Mouse (Mus musculus): ENCODE results near the gene Bloc1s1.

Bloc1s1 gene

DNA sequence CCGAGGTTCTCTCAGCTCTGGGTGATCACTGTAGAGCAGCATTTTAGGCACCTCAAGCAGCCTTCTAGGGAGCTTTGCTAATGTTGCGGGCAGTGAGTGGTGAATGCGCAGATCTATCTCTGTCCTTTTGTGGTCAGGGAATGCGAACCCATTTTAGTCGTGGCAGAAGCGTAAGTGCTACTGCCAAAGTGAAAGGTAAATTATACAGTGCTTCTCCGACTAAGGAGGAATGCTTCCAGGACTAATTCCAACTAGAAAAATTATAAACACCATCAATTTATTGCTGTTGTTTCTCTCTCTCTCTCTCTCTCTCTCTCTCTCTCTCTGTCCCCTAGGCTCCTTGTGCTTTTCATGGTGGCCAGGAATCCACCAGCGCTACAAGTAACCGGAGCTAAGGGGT lies at the start of gene Bloc1s1:
Gene Bloc1s1 (minus strand): TSS at position 101 of the 400 bp plus-strand sequence.
- DNase-seq (ENCODE audit: extremely low read depth, low read depth, low spot score), result no peak

DNA sequence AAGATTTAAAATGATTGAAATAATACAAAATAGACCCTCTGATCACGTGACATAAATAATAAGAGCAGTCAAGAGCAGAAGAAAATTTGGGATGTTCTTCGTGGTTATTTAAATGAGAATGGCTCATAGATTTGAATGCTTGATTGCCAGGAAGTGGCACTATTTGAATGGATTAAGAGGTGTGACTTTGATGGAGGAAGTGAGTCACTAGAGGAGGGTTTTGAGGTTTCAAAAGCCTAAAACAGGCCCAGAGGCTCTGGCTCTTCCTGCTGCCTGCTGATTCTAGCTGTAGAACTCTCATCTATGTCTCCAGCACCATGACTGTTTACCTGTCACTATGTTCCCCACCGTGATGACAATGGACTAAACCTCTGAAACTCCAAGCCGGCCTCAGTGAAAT lies 49.0 kb upstream of the Bloc1s1 start:
- no peak for DNase-seq (ENCODE audit: extremely low read depth, low read depth, low spot score)

DNA sequence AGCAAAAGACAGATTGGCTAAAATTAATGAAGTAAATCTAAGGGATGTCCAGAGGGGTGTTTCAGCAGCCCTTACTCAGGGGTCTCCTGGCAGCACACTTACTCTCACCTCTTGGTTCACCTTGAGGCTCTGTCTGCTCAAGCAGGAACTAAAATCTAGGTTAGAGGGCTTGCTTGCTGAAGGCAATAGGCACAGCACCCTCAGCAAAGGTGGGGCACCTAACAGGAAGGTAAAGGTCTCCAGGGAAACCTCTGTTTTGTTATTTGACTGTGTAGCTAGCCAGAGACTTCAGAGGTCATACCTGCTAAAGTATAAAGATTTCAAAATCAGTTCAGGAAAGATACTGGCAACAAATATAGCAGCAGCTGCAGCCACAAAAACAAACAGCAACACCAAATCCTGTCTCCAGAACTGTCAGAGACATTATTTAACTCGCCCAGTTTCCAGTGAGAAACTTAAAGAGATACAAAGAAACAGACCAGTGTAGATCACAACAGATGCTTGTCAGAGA lies 47.0 kb upstream of the Bloc1s1 start:
- no peak for DNase-seq (ENCODE audit: extremely low read depth, low read depth, low spot score)

DNA sequence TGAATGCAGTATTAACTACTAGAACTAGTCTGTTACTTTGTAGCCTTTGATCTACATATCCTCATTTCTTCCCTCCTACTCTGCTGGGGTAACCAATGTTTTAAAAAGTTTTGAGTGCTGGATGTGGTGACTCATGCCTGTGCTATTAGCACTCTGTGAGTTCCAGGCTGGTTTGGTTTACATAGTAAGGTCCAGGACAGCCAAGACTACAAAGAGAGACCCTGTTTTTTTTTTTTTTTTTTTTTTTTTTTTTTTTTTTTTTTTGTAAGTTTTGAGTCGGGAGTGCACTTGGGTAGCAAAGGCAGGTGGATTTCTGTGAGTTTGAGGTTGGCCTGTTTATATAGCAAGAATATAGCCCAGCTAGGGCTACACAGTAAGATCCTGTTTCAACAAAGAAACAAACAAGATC lies 44.5 kb upstream of the Bloc1s1 start:
- DNase-seq (ENCODE audit: extremely low read depth, low read depth, low spot score), result no peak

DNA sequence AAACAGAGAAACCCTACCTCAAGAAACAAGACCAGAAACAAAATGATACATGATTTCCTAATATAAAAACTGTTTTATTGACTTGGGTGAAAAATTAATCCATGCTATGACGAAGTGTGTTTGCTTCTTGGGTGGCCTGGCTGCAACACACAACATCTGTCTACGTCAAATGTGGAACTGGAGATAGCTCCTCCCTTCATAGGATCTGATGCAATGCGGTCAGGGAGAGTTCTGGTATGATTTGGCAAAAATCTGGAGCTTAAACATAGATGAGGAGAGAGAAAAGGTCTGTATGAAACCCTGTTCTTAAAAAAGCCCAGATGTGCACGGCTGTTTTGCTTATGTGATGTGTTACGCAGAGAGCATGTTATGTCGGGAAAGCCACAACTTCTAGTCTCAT lies 42.0 kb upstream of the Bloc1s1 start:
- no peak for DNase-seq (ENCODE audit: extremely low read depth, low read depth, low spot score)

DNA sequence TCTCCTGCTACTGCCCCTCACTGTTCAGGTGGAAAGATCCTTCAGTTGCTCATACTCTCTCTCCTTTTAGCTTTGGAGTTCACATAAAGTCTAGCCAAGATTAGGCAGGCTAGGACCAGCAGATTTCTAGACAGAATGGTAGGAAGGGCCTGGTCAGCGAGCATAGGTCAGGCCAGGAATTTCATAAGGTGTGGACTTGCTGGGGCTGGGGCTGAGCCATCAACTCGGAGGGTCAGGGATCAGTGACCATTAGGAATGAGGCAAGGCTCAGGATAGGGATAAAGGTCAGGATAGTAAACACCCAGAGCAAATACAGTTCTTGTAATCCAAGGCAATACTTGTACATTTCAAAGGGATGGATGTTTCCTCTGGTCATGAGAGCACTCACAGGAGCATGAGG lies 41.1 kb upstream of the Bloc1s1 start:
- DNase-seq (ENCODE audit: extremely low read depth, low read depth, low spot score), result no peak

DNA sequence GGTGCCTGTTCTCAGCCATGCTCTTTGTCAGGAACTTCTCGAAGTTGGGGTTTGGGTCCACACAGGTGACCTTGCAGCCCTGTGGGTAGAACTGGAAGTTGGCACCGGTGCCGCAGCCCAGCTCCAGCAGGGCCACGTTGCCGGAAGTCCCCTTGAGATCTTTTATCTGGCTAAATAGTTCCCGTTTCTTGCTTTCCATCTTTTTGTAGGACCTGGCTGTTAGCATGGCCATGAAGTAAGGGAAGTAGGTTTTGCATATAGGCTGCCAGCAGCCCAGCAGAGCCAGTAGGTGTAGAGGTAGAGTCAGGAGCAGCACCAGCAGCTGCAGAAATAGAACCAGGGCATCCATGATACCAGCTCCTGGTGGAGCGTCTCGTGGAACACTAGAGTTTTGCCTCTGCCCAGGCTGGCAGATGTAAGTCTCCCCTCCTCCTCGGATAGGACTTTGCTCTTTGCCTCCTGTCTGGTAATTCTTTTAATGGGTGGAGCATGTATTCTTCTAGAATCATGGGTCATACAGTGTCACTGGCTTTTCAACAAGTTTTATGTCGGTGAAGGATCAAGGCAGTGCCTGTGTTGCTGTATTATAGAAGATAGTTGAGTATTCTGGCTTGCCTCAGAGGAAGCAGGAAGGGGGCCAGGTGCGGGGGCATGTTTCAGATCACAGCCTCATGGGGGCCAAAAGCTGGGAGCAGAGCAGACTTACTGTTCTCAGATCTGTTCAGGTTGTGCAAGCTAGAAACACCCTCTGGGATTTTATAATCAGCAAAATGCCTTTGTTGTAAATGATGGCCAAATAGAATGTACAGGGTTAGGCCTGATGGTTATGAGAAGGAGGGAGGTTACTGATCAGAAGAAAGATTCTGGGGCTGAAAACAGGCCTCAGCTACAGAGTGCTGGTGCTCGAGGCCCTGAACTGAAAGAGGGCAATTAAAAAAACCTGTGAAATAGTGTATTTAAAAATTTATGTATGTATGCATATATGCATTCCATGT lies 37.1 kb upstream of the Bloc1s1 start, which contains the start of gene Mettl7b:
Gene Mettl7b (minus strand): TSS at position 399 of the 995 bp plus-strand sequence.
- DNase-seq (ENCODE audit: extremely low read depth, low read depth, low spot score), result peak; percentile 62

DNA sequence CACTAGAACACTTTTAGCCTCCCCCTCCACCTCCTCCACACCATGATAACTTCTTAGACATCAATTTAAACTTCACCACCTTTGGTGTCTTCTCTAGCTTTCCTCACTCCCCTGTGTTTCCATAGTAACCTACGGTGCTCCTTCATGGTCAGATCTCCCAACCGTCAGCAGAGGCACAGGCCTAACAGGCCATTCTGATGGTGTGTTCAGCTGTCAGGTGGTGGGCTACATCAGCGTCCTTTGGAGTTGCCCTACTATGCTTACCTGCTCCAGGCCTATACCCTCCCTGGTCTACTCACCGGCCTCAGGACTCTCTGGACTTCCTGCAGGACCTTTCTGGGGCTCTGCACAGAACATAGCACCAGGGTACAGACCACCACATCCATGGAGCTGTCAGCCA lies 36.3 kb upstream of the Bloc1s1 start:
- DNase-seq (ENCODE audit: extremely low read depth, low read depth, low spot score), result no peak

DNA sequence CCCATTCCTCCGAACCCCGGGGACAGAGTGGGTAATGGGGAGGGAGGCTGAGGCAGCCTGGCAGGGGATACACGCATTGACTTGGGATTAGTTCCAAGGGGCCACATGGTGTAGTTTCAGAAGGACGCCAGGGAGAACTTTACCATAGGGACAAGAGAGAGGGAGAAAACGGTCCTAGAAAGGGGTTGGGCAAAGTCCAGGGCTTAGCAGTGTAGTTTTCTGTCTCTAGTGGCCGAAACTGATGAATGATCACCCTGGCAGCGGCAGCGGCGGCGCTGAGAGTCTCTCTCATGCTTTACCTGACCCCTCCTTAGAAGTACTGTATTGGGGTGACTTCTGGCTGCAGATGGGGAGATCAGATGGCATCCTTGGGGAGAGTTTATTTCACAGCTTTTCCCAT lies 34.5 kb upstream of the Bloc1s1 start:
- DNase-seq (ENCODE audit: extremely low read depth, low read depth, low spot score), result no peak

DNA sequence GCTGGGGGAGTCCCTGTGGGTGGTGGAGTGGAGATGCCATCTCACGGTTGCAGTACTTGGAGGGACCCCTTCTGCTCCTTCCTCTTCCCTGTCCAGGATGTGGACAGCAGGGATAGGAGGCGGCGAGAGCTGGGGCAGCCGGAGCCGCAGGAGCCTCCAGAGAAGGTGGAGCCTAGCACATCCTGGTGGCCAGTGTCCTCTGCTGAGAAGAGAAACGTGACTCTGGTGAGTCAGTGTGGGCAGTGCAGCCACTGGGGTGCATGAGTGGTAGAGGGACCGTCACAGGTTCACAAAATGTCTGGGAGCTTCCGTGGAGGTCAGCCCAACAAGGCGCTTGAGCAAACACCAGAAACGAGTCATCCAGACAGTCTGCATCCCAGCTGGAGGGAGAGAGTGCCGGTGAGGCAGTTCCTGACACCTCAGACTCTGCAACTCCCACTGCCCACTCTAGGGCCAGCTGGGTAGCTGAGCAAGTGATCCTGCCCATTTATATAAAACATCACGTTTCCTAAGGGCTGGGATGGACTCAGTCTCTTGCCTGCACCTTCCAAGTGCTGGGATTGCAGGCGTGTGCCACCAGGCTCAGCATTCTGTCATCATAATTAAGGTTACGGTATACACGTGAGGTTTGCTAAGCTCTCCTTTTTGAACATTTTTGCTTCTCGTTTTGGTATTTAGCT lies 26.5 kb upstream of the Bloc1s1 start:
- no peak for DNase-seq (ENCODE audit: extremely low read depth, low read depth, low spot score)

DNA sequence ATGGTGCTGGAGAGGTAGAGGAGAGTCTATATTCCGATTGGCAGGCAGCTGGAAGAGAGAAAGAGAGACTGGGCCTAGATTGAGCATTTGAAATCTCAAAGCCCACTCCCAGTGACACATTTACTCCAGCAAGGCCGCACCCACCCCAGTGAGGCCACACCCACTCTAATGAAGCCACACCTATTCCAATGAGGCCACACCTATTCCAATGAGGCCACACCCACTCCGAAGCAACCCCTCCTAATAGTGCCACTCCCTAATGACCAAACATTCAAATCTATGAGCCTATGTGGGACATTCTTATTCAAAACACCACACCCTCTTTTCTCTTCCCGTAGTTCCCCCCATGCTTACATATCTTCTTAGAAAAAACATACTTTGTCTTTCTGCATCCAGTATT lies 23.7 kb upstream of the Bloc1s1 start:
- no peak for DNase-seq (ENCODE audit: extremely low read depth, low read depth, low spot score)

DNA sequence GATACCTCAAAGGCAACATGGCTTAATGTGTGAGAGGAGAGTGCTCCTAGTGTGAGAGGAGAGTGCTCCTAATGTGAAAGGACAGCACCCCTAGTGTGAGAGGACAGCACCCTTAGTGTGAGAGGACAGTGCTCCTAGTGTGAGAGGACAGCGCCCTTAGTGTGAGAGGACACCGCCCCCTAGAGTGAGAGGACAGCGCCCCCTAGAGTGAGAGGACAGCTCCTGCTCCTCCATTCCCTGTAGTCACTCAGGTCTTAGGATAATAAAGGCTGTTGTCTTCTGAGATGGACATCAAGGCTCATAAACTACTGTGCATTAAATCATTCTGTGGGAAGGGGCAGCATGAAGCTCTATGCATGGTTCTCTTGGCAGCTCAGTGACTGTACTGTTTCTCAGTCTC lies 21.8 kb upstream of the Bloc1s1 start:
- DNase-seq (ENCODE audit: extremely low read depth, low read depth, low spot score), result no peak

DNA sequence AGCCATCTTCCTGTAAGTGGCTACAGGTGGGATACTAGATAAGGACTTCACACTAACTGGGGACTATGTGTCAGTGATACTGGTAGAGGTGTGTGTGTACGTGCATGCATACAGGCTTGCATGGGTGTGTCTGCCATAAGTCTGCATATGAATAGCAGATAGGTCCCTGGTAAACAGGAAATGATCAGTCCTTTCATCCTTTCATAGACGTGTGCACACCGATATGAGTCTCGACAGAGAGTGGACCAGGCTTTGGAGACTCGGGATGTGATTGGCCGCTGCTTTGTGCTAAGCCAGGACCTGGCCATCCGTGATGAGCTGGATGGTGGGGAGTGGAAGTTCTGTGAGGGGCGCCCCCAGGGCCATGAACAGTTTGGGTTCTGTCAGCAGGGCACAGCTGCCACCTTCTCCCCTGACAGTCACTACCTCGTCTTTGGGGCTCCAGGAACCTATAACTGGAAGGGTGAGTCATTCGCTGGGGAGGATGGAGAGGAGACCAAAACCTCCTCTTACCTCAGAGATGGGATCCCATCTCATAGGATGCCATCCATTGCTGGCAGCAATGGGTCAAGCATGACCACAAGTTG lies 16.7 kb upstream of the Bloc1s1 start:
- no peak for DNase-seq (ENCODE audit: extremely low read depth, low read depth, low spot score)

DNA sequence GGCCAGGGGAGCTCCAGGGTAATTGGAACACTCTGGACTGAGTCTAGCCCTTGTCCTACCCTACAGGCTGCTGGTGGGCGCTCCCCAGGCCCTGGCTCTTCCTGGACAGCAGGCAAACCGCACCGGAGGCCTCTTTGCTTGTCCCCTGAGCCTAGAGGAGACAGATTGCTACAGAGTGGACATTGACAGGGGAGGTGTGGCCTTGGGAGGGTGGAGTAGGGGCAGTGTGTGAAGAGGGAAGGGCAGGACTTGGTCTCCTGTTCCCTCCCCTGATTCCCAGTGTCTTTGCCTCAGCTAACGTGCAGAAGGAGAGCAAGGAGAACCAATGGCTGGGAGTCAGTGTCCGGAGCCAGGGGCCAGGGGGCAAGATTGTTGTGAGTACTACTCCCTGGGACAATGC lies 15.1 kb upstream of the Bloc1s1 start:
- no peak for DNase-seq (ENCODE audit: extremely low read depth, low read depth, low spot score)

DNA sequence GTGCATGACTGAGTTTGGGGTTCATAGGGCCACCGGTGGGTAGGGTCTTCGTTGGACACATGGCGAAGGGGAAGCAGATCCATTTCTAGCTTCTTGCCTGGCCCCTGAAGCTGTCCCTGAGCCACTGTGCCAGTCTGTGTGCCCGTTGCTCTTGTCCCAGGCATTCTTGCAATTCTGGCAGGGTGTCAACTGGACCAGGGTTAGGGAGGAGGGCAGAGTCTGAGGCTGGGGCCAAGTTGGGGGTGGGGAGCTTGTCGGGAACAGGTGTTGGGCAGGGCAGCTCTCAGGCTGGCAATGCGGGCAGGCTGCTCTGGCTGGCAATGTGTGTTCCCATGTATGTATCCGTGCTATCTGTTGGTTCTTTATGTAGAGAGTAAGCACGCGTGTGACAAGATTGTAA lies 14.6 kb upstream of the Bloc1s1 start:
- peak; percentile 49 for DNase-seq (ENCODE audit: extremely low read depth, low read depth, low spot score)

DNA sequence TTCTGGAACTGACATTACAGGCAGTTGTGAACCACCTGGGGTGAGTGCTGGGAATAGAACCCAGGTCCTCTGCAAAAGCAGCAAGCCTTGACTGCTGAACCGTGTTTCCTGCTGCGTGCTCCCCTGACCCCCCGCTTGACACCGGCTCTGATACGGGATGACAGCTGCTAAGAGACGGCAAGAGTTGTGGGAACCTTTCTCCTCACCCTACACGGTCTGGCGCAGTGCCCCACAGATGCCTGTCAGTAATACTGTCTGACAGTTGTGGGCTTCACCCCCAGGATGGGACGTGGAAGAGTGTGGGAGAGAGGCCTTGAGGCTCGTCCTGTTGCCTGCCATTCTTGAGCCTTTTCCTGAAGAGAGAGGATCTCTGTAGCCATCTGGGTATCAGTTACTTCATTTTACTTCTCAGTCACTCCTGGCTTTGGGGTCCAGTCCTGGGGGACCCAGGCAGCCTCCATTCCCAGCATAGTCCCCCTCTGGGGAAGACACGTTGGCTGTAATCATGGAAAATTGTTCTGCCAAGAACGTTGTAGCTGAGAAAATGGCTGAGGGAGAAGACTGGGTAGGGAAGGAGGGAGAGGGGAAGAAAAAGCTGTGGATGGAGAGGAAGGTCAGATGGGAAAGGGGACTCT lies 14.0 kb upstream of the Bloc1s1 start:
- no peak for DNase-seq (ENCODE audit: extremely low read depth, low read depth, low spot score)

DNA sequence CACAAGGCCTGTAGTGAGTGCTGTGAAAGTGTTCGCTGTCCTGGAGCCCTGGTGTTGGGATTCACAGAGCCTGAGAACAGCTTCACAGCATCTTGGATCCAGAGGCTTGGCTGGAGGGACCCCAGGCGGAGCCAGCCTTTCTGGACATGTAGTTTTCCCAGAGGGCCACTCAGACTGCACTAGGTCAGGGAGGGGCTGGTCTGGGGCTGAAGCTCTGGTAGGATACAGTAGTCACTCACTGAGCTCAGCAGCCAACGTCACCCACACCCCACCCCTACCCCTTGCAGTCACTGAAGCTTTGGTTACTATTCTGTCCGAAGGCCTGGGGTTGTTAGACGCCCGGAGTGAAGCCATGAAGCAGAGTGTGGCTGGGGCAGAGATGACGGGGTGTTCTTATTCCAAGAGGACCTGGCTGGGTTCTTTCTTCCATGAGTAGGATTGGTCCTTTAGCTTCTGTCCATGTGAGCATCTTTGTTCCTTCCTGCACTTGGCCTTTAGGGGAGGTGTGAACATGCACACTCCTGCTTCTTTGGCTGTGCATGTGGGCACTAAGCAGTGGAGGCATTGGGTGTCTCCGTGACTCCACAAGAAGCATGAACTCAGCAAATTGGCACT lies 12.1 kb upstream of the Bloc1s1 start:
- DNase-seq (ENCODE audit: extremely low read depth, low read depth, low spot score), result no peak

DNA sequence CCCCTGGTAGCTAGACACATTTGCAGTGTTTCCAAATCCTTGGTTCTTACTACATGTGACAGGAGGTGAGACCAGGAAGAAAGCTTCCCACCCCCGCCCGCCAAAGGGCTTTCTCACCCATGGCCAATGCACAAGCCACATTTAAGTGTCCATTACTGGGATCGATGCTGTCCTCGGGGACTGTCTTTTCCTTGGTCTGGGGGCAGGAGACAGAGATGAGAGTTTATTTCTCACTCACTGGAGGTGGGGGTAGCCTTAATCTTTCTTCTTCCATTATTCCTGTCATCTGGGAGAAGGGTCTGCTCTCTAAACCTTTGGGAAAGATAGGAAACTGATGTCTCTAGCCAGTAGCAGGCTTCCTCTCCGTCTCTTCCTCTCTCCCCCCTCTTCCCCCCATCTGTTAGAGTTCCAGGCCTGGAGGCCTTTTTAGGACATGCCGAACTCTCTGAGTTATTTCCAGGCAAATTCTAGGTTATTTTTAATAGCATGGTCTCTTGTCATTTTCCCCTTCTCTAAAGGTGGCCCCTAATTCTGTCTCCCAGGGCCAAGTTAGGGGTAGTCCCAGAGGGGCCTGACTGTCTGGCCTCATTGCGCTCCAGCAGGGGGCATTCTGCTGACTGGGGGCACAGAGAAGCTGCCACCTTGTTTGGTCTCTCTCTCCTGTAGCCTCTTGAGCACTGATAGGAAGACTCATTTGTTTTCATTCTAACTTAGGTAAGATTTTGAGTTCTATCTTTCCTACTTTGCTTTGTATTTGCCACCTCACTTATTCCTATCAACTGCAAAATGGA lies 11.4 kb upstream of the Bloc1s1 start:
- DNase-seq (ENCODE audit: extremely low read depth, low read depth, low spot score), result no peak

DNA sequence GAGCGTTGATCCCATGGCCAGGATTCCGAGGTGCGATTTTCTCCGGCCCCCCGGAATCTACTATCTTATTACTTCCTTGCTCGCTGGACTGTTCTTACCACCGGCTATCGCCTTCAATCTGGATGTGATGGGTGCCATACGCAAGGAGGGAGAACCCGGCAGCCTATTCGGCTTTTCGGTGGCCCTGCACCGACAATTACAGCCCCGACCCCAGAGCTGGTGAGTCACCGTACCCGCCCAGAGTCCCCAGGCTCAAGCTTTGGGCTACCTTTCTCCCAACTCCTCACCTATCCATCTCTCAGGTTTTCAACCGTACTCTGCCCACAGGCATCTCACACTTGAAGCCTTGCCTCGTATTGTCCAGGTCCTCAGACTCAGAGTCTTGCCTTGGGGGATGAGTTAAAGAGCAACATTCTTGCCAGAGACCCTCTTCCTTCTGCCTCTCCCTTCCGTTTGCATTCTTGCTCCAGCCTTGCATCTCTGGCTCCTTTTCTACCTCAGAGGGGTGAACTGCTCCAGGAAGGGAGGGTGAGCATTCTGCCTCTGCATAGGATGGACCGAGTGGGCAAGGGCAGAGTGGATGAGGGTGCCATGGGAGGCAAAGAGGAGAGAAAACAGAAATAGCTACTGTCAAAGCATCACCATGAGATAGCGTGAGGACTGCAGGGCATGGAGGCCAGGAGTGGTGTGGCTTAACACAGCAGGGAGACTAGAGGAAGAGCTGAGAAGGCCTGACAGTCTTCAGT lies 10.3 kb upstream of the Bloc1s1 start:
- DNase-seq (ENCODE audit: extremely low read depth, low read depth, low spot score), result no peak
